Mouse (Mus musculus): ENCODE measurements around the gene Evc2. TPM values are rescaled to one million over a fixed set of nuclear protein-coding genes. Genes with fewer than 3 reads are reported as not detected.

Gene Evc2
- polyA plus RNA-seq (2015; fragmentation: Nextera tagmentation; extraction: Ambion mirVana), result 1.8 and 2.1 TPM in 2 replicates

DNA sequence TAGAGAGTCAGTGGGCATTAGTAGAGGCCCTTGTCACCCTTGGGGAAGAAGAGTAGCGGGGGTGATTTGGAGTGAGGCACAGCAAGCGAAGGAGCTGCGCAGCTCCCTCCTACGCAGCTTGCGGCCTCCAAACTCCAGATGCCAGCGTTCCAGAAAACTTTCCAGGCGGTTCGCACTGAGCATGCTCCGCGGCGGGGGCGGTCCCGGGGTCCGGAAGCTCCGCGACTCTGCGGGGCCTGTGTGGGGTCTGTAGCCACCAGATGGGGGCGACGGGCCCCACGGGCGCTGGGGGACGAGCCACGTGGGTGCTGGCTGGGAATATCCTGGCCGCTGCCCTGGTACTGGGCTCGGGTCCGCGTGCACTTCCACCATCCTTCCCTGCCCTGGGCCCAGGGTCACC lies at the start of gene Evc2:
Gene Evc2, plus strand, starts transcription at position 212 of the 400 bp plus-strand sequence.
- H3K9ac ChIP-seq (ENCODE audit: low read depth, low read length), result peak within 1 kb of the TSS; percentile 58
- no peaks in the 10 kb centered on the region for H3K36me3 ChIP-seq (ENCODE audit: control insufficient read depth, insufficient read depth)
- no peaks in the 10 kb centered on the region for H3K9me3 ChIP-seq (ENCODE audit: control insufficient read depth)
- no peak within 1 kb of the TSS for H3K27ac ChIP-seq (ENCODE audit: low read depth, low read length)
- peak within 1 kb of the TSS; percentile 80 for H3K4me2 ChIP-seq (replicated peaks; ENCODE audit: low read depth)
- H3K4me3 ChIP-seq (ENCODE audit: low read depth, low read length), result peak within 1 kb of the TSS; percentile 59
- no peaks in the 10 kb centered on the region for H3K4me1 ChIP-seq (replicated peaks; ENCODE audit: control insufficient read depth, insufficient read depth, low read length)
- peaks cover 14% of the 10 kb centered on the region; the same call in 1 of the 2 replicates for H3K27me3 ChIP-seq (replicated peaks; ENCODE audit: control insufficient read depth, insufficient read depth, low read length)
- ATAC-seq, result peak; percentile 28; the same call in 1 of the 2 replicates
- under 1% methylated on average over 27 of the region's 27 CpGs for WGBS
- peak; percentile 47 for TF ChIP-seq CTCF (IDR thresholded peaks at IDR 0.05; ENCODE audit: low read depth)

DNA sequence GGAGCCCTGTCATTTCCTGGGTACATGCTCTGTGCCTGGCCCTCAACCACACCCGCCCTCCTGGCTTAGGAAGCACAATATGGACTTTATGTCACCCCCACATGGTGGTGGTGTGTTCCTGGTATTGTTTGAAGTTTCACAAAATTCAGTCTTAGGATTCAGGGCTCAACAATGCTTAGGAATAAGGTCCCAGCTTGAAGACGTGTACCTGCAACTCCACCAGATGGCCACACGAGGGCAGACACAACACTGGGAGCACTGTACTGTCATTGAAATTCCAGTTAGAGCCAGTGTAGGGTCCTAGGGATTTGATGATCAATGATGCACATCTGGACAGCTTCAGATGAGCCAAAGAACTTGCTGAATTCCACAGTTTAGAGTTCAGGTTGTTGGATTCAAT lies 49.1 kb upstream of the Evc2 start:
- H3K9ac ChIP-seq (ENCODE audit: low read depth, low read length), result no peak overlapping the region
- H3K27ac ChIP-seq (ENCODE audit: low read depth, low read length), result no peak overlapping the region
- no peak for ATAC-seq
- H3K4me3 ChIP-seq (ENCODE audit: low read depth, low read length), result no peak overlapping the region
- peak; percentile 81 for TF ChIP-seq CTCF (IDR thresholded peaks at IDR 0.05; ENCODE audit: low read depth)
- H3K4me2 ChIP-seq (replicated peaks; ENCODE audit: low read depth), result no peak overlapping the region
- H3K4me1 ChIP-seq (replicated peaks; ENCODE audit: control insufficient read depth, insufficient read depth, low read length), result no peaks in the 10 kb centered on the region
- H3K36me3 ChIP-seq (ENCODE audit: control insufficient read depth, insufficient read depth), result no peaks in the 10 kb centered on the region
- WGBS, result 18% methylated on average over 3 of the region's 3 CpGs
- H3K27me3 ChIP-seq (replicated peaks; ENCODE audit: control insufficient read depth, insufficient read depth, low read length), result no peaks in the 10 kb centered on the region
- no peaks in the 10 kb centered on the region for H3K9me3 ChIP-seq (ENCODE audit: control insufficient read depth)

GRCm38 (mm10) chr5:37290983-37291382 lies 47.3 kb upstream of the Evc2 start:
- Histone ChIP-seq H3K36me3 (ENCODE audit: control insufficient read depth, insufficient read depth) (no peaks in the 10 kb centered on the region), H3K27ac (ENCODE audit: low read depth, low read length) (no peak overlapping the region), H3K4me2 (replicated peaks; ENCODE audit: low read depth) (no peak overlapping the region), H3K9ac (ENCODE audit: low read depth, low read length) (no peak overlapping the region), H3K4me1 (replicated peaks; ENCODE audit: control insufficient read depth, insufficient read depth, low read length) (no peaks in the 10 kb centered on the region), H3K9me3 (ENCODE audit: control insufficient read depth) (no peaks in the 10 kb centered on the region), H3K27me3 (replicated peaks; ENCODE audit: control insufficient read depth, insufficient read depth, low read length) (no peaks in the 10 kb centered on the region), H3K4me3 (ENCODE audit: low read depth, low read length) (no peak overlapping the region)
- no peak for ATAC-seq
- 59% methylated on average over 9 of the region's 9 CpGs for WGBS
- peak; percentile 63 for TF ChIP-seq CTCF (IDR thresholded peaks at IDR 0.05; ENCODE audit: low read depth)

DNA sequence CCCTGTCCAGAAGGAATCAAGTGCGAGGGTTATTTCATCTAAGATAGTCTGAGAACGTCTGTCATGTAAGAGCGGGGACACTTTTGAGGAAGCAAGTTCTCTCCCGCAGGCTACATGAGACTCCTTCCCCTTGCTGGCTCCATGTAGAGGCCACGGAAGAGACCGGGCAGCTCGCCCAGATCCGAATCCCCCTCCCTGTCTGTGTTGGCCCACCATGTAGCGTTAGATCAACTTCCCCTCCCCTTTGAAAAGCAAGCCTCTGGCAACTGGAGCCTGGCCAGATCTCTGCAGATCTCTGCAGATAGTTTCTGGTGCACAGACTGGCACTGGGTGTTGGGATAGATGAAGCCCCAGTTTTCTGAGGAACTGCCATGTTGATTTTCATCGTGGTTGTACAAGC lies 41.6 kb upstream of the Evc2 start:
- no peak overlapping the region for H3K4me3 ChIP-seq (ENCODE audit: low read depth, low read length)
- H3K4me2 ChIP-seq (replicated peaks; ENCODE audit: low read depth), result no peak overlapping the region
- TF ChIP-seq CTCF (IDR thresholded peaks at IDR 0.05; ENCODE audit: low read depth), result no peak
- H3K27ac ChIP-seq (ENCODE audit: low read depth, low read length), result no peak overlapping the region
- H3K36me3 ChIP-seq (ENCODE audit: control insufficient read depth, insufficient read depth), result no peaks in the 10 kb centered on the region
- H3K9ac ChIP-seq (ENCODE audit: low read depth, low read length), result no peak overlapping the region
- ATAC-seq, result no peak
- no peaks in the 10 kb centered on the region for H3K9me3 ChIP-seq (ENCODE audit: control insufficient read depth)
- WGBS, result 68% methylated on average over 10 of the region's 10 CpGs
- H3K4me1 ChIP-seq (replicated peaks; ENCODE audit: control insufficient read depth, insufficient read depth, low read length), result no peaks in the 10 kb centered on the region
- no peaks in the 10 kb centered on the region for H3K27me3 ChIP-seq (replicated peaks; ENCODE audit: control insufficient read depth, insufficient read depth, low read length)

DNA sequence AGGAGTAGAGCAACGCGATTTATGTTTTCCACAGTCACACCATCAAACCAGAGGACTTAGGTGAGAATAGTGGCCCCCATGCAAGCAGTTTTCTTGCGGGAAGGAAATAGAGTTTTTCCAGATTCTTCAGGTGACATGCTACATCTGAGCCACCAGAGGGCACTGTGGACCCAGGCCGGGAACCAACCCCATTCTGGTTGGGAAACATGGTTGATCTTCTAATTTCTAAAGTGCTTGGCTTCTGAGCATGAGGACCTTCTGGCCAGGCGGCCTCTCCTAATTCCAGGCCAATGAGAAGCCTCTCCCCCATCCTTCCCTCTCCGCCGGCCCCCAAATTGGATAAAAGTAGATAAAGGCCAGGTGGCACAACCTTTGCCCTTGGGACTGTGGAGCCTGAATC lies 39.9 kb upstream of the Evc2 start:
- no peak for ATAC-seq
- no peaks in the 10 kb centered on the region for H3K27me3 ChIP-seq (replicated peaks; ENCODE audit: control insufficient read depth, insufficient read depth, low read length)
- WGBS, result 19% methylated on average over 7 of the region's 7 CpGs
- H3K9me3 ChIP-seq (ENCODE audit: control insufficient read depth), result no peaks in the 10 kb centered on the region
- no peaks in the 10 kb centered on the region for H3K4me1 ChIP-seq (replicated peaks; ENCODE audit: control insufficient read depth, insufficient read depth, low read length)
- H3K27ac ChIP-seq (ENCODE audit: low read depth, low read length), result no peak overlapping the region
- peak; percentile 91 for TF ChIP-seq CTCF (IDR thresholded peaks at IDR 0.05; ENCODE audit: low read depth)
- no peak overlapping the region for H3K9ac ChIP-seq (ENCODE audit: low read depth, low read length)
- no peak overlapping the region for H3K4me3 ChIP-seq (ENCODE audit: low read depth, low read length)
- H3K4me2 ChIP-seq (replicated peaks; ENCODE audit: low read depth), result no peak overlapping the region
- no peaks in the 10 kb centered on the region for H3K36me3 ChIP-seq (ENCODE audit: control insufficient read depth, insufficient read depth)

DNA sequence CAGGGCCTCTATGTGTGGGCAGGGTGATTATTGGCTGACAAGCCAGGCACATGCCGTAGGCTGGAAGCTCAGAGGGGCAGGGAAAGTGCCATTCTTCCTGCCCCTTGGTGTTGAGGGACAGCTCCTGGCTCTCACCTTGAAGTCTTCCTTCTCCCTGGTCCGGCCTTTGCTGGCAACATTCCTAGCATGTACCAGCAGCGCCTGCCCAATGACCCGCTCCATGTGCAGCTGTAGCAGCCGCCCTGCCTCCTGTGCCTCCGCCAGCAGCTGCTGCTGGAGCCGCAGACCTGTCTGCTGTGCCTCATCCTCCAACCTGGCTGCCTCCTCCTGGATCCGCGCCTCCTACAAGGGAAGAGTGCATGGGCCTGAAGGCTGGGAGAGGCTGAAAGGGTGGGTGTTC lies 28.3 kb upstream of the Evc2 start:
- WGBS, result 88% methylated on average over 9 of the region's 9 CpGs
- no peak for ATAC-seq

More for the DNA sequence above, 28.3 kb upstream of the Evc2 start:
- H3K4me3 ChIP-seq (ENCODE audit: low read depth, low read length), result no peak overlapping the region
- no peaks in the 10 kb centered on the region for H3K4me1 ChIP-seq (replicated peaks; ENCODE audit: control insufficient read depth, insufficient read depth, low read length)
- no peak overlapping the region for H3K27ac ChIP-seq (ENCODE audit: low read depth, low read length)
- H3K9ac ChIP-seq (ENCODE audit: low read depth, low read length), result no peak overlapping the region
- no peaks in the 10 kb centered on the region for H3K27me3 ChIP-seq (replicated peaks; ENCODE audit: control insufficient read depth, insufficient read depth, low read length)
- H3K9me3 ChIP-seq (ENCODE audit: control insufficient read depth), result no peaks in the 10 kb centered on the region
- no peak for TF ChIP-seq CTCF (IDR thresholded peaks at IDR 0.05; ENCODE audit: low read depth)
- H3K4me2 ChIP-seq (replicated peaks; ENCODE audit: low read depth), result no peak overlapping the region
- no peaks in the 10 kb centered on the region; the same call in 1 of the 2 replicates for H3K36me3 ChIP-seq (ENCODE audit: control insufficient read depth, insufficient read depth)

Measured in intestine, postnatal 0 days (tissue).